Mouse (Mus musculus): ENCODE measurements around the gene Phf13.

Phf13 gene

DNA sequence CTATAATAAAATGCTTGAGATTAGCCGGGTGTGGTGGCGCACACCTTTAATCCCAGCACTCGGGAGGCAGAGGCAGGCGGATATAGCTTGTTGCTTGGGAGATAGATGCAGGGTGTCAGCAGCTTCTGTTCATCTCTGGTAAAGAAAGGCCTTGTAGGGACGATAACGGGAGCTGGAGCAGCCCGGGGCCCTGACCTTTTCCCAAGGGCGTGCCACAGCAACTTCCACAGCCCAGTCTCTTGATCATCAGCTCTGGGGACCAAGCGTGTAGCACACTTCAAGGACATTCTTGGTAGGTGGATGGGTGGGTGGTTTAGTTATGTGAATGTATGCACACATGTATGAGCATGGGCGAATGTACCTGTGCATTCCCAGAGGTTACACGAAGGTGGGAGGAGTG lies 49.8 kb downstream of the Phf13 start:
- DNase-seq (ENCODE audit: low read depth): no peak
